Mouse (Mus musculus) gastrocnemius, postnatal 4 days (tissue): ENCODE measurements around the gene Hoxb5. TPM values are rescaled to one million over a fixed set of nuclear protein-coding genes. Genes with fewer than 3 reads are reported as not detected.

Source experiments
- DNase-seq, 2 experiments: peaks; one replicate each; pipeline ENCODE4 v3.0.0; 2021 to 2022; ENCODE audit warnings: low spot score in 2 of 2, mixed read lengths in 2 of 2
- total RNA-seq, 2 experiments: library from RNA; stranded (reverse); gene quantifications; 2 replicates each; pipeline ENCODE4 v1.2.3; 2021

The Hoxb5 gene
- total RNA-seq, 2 experiments from 2014 or later: 0.80 to 1.1 TPM

- peak in 1 of 2 experiments; percentile 19 for DNase-seq
These were observed 31.6 kb upstream of the Hoxb5 start for GRCm38 (mm10) chr11:96271541-96272011.

GRCm38 (mm10) chr11:96272024-96272921 lies 30.9 kb upstream of the Hoxb5 start:
- DNase-seq: no peak

- DNase-seq: no peak
These were observed 28.7 kb upstream of the Hoxb5 start for GRCm38 (mm10) chr11:96274428-96274827.

GRCm38 (mm10) chr11:96275896-96276295 lies 27.2 kb upstream of the Hoxb5 start:
- no peak for DNase-seq

- no peak for DNase-seq
These were observed 25.7 kb upstream of the Hoxb5 start for GRCm38 (mm10) chr11:96277151-96278044.

- no peak for DNase-seq
These were observed 24.8 kb upstream of the Hoxb5 start for GRCm38 (mm10) chr11:96278324-96278723.

GRCm38 (mm10) chr11:96278773-96279172 lies 24.4 kb upstream of the Hoxb5 start:
- DNase-seq: peak in 1 of 2 experiments; percentile 78

- no peak for DNase-seq
These were observed 23.5 kb upstream of the Hoxb5 start for GRCm38 (mm10) chr11:96279421-96280233.

- DNase-seq: no peak
These were observed 22.4 kb upstream of the Hoxb5 start for GRCm38 (mm10) chr11:96280399-96281378.

GRCm38 (mm10) chr11:96281396-96281795 lies 21.7 kb upstream of the Hoxb5 start:
- no peak for DNase-seq

- no peak for DNase-seq
These were observed 21.1 kb upstream of the Hoxb5 start, which contains the start of gene Hoxb8 for GRCm38 (mm10) chr11:96281855-96282570. TSS of gene Hoxb8 (plus strand) at chr11:96281905.

GRCm38 (mm10) chr11:96282795-96283430 lies 20.2 kb upstream of the Hoxb5 start:
- no peak for DNase-seq

GRCm38 (mm10) chr11:96284041-96284749 lies 18.9 kb upstream of the Hoxb5 start:
- no peak for DNase-seq

- no peak for DNase-seq
These were observed 18.1 kb upstream of the Hoxb5 start for GRCm38 (mm10) chr11:96284774-96285734.

- no peak for DNase-seq
These were observed 17.1 kb upstream of the Hoxb5 start, which contains the start of gene Hoxb7 for GRCm38 (mm10) chr11:96285771-96286738. TSS of gene Hoxb7 (plus strand) at chr11:96286623.
